Mouse (Mus musculus) megakaryocyte, adult 5-6 weeks (primary cell): ENCODE data around the gene Nkpd1. TPM values are rescaled to one million over a fixed set of nuclear protein-coding genes. Genes with fewer than 3 reads are reported as not detected.
A peak's percentile ranks its signal among the peaks of the same experiment; 100 is the strongest.
"Not testable (repeated sequence)": the region's sequence is repeated elsewhere in the genome, so short reads cannot be mapped to it uniquely, and the experiment has no call there.

ENCODE experiments used
- ATAC-seq: 2 replicates; pipeline ENCODE4 v1.8.0; 2016; ENCODE audit warnings: mild to moderate bottlenecking, inconsistent platforms; ENCODE audit not compliant: poor library complexity, severe bottlenecking
- total RNA-seq, 2 experiments: library from RNA; stranded (forward) in 1 of 2; stranded (reverse) in 1 of 2; fragments of 153-499, 151-499 nt in 1 of 2; fragments of 221-1000, 200-1000 nt in 1 of 2; gene quantifications; 2 replicates each; pipeline versions ENCODE4 v1.2.3 to v1.2.4; 2015 to 2017

The Nkpd1 gene
- total RNA-seq, 2 experiments from 2014 or later, result not detected

- no peak for ATAC-seq
Measured at GRCm38 (mm10) chr7:19503481-19504068, 14.1 kb upstream of the Nkpd1 start.

DNA sequence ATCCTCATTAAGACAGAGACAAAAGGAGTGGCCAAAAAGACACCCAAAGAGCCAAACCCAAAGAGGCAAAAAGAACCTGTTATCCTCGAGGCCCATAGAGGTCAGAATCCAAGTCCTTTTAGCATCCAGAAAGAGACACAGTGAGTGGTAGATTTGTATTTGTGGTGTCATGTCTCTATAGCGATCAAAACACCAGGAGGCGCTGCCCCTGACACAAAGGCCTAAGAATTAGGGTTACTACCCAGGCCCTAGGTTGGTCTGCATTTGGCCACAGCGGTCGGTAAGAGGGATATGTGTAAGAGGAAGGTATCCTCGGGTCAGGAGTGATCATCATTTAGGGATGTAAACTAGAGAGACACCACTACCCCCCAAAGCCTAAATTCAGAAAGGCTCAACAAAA, 11.3 kb upstream of the Nkpd1 start:
- no peak for ATAC-seq

DNA sequence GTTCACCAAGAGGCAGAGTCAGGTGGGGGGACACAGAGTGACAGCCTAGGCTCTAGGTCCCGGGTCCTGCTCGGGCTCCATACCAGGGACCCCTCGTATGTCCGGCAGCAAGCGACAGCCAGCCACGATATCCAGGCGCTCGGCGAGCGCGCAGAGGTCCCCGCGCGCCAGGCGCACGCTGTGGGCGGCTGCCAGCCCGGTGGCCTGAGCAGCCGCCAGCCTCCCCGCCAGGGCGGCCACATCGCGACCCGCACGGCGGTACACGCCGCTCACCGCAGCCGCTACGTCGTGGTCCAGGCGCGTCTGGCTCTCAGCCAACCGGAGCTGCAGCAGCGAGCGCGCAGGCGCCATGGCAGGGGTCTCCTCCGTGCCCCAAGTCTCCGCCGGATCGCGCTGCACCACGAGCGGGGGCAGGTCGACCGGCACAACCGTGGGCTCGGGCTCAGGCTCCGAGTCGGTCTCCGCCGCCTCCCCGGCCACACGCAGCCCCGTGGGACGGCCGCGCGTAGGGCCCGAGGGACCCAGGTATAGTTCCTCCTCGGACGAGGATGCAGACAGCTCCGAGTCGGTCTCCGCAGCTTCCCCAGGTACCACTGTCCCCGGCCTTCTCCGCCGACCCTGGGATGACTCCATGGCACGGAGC, 10.5 kb upstream of the Nkpd1 start:
- 0 out of 2 replicates have a peak, but pooled peaks have one; percentile 17 for ATAC-seq

GRCm38 (mm10) chr7:19507612-19507981, 10.0 kb upstream of the Nkpd1 start:
- ATAC-seq, result no peak

DNA sequence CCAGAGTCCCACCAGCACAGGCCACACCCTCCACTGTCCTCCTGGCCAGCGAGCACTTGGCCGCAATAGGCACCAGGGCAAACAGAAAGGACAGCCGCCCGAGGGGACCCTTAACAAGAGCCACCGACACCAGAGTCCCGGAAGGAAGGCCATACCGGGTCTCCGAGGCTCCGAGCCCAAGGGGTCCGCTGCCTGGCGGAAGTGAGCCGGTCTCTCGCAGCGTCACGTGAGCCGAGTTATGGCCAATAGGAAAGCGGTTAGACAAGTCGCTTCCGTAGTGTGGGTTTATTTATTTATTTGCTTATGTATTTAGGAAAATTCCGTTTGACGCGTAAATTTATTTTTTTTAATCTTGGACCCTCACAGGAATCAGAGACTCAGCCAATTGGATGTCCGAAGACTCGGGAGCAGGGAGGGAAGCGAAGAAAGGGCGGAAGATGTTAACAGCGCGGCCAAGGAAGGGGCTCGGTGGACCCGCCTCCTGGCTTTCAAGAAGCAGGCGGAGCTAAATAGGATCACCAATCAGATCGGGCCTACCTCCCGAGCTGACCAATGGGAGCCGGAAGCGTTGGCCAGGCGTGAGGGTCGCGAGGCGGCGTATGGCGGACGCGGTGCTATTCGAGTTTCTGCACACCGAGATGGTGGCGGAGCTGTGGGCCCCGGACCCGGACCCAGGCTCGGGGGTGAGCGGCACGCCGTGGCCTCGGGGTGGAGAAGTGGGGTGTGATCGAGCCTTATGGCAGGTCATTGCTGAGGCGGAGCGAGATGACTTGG, 9.3 kb upstream of the Nkpd1 start, which contains the start of the genes Bloc1s3 and Trappc6a:
Gene Bloc1s3 (minus strand): TSS at position 218 of the 774 bp plus-strand sequence.
Gene Trappc6a (plus strand): TSS at position 246 of the 774 bp plus-strand sequence.
- ATAC-seq, result peak; percentile 92

- 0 out of 2 replicates have a peak, but pooled peaks have one; percentile 0 for ATAC-seq
Measured at GRCm38 (mm10) chr7:19508924-19509568, 8.6 kb upstream of the Nkpd1 start.

DNA sequence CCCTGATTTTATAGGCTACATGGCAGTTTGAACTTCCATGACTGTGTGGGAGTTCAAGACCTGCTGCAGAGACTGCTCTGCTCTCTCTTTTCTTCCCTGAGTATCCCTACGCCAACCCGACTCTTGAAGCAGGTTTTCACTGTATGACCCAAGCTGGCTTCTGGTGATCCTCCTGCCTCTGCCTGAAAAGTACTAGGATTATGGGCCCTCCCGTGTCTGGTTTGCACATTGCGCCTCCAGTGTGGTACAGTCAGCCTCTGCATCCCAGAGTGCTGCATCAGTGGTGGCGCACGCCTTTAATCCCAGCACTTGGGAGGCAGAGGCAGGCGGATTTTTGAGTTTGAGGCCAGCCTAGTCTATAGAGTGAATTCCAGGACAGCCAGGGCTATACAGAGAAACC, 7.9 kb upstream of the Nkpd1 start:
- no peak for ATAC-seq

- ATAC-seq, result not testable (repeated sequence)
Measured at GRCm38 (mm10) chr7:19511934-19512333, 5.7 kb upstream of the Nkpd1 start.

- no peak for ATAC-seq
Measured at GRCm38 (mm10) chr7:19512353-19512752, 5.3 kb upstream of the Nkpd1 start.

DNA sequence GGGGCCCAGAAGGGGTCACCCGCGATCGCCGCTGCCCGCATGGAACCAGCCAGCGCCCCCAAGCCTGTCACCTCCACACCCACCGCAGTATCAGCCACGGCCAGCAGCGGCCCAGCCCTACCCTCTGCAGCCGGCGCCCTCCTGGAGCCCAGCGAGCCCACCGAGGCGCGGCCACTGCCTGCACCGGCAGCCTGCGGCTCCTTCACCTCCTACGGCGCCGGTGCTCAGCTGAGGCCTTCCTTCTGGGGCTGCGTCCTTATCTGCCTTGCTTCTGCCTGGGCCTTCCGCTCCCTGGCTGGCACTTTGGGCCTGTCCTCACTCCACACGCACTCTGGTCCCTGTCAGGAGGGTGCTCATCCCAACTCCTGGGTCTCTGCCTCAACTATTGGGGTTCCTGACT, 2.4 kb downstream of the Nkpd1 start:
- ATAC-seq, result no peak

DNA sequence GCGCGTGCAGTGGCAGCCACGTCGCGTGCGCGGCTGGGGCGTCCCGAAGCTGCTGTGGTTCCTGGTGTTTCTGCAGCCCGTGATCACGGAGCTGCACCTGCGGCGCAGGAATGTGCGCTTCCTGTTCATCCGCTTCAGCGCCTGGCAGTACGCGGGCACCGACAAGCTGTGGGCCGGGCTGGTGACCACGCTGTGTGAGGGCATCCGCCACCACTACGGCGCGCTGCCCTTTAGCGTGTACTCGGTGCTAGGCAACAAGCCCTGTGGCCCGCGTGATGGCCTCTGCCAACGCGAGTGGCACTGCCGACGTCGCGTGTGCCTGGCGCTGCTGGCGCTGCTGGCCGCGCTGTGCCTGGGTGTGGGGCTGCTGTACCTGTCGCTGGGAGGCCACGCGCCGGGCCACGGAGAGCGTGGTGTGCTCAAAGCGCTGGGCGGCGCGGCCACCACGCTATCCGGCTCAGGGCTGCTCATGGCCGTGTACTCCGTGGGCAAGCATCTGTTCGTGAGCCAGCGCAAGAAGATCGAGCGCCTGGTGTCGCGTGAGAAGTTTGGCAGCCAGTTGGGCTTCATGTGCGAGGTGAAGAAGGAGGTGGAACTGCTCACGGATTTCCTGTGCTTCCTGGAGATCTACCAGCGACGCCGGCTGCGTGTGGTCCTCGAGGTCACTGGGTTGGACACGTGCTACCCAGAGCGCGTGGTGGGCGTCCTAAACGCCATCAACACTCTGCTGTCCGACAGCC, 5.5 kb downstream of the Nkpd1 start:
- ATAC-seq, result no peak

GRCm38 (mm10) chr7:19523757-19524419, 6.2 kb downstream of the Nkpd1 start:
- ATAC-seq, result peak; percentile 34; the same call in 1 of the 2 replicates

GRCm38 (mm10) chr7:19524420-19525104, 6.9 kb downstream of the Nkpd1 start:
- no peak for ATAC-seq

DNA sequence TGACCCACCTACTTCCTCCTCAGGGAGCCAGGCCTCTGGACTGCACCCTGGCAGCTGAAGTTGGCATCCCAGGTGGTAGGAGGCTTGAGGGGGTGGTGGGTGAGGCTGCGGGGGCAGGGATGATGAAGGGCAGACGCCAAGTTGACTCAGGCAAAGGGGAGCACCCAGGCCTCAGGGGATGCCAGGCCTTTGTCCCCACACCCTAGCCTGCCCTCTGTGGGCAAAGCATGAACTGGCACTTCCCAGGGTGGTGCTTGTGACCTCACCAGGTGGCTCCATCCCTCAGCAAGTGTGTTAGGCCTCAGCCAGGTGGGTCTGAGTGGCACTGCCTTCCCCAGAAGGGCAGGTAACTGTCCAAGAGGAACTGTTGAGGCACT, 7.5 kb downstream of the Nkpd1 start:
- no peak for ATAC-seq

GRCm38 (mm10) chr7:19531077-19531476, 13.4 kb downstream of the Nkpd1 start:
- ATAC-seq, result 0 out of 2 replicates have a peak, but pooled peaks have one; percentile 43

DNA sequence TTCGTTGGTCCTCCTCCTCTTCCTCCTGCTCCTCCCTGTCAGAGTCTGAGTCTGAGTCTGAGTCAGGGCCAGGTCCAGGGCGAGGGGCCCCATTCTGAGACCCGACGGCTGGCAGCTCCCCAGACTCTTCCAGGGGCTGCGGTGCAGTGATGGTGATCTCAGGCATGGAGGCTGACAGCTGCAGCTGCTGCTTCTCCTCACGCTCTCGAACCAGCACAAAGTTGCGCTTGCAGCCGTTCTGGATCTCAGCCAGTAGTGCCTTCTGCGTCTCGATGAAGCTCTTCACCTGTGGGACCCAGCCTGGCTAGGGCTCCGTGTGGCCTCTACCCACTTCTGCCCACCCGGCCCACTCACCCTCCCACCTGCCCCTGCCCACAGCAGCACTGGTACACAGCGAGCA, 14.6 kb downstream of the Nkpd1 start:
- ATAC-seq, result no peak

DNA sequence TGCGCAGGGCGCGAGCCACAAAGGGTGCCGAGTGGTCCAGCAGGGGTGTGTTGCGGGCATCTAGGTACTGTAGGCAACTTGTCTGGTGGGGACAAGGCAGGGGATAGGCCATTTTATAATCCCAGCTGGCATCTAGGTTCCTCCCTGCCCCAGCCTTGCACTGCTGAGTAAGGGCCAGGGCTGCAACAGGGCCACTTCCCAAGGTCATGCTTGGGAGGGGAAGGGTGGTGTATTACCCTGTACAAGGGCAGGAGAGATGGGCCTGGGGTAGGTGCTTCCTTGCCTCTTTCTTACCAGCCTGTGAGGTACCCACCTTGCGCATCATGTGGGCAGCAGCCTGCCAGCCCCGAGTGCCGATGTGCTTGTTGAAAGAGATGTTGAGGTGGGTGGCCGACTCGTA, 17.0 kb downstream of the Nkpd1 start:
- no peak for ATAC-seq

DNA sequence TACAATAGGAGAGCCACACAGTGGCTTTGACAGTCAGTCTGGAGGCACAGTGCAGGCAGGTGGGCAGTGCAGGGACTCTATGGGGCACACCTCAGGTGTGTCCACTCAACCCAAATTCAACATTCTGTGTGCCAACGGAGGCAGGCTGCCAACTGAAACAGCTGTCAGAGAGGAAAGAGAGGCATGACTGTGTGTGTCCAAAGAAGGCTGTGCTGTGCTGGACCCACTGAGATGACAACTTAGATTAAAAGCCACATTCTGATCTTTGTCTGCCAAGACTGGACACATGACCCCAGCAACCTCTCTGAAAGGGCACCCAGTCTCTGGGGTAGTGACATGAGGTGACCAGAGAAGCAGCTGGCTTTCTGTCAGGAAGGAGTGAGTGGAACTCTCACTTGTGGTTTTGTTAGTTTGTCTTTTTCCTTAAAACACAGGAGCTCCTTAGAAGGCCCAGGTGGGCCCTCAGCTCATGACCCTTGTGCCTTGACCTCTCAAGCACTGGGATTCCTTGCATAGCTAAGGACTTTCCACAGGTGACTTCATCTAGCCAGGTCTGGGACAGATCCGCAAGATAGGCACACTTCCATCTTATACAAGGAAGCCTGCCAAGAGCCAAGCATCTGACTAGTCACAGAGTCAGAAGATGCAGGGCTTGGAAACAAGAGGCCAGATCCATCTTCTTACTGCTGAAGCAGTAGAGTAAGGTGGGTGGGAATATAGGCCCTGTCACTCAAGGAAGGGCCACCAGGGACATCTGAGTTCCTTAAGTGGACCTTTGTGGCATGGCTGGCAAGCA, 23.3 kb downstream of the Nkpd1 start:
- ATAC-seq, result no peak
